Mouse (Mus musculus) erythroblast, embryonic 14.5 days (primary cell): ENCODE data around the gene Akr7a5. TPM values are rescaled to one million over a fixed set of nuclear protein-coding genes. Genes with fewer than 3 reads are reported as not detected.

Source experiments
- H3K27me3 ChIP-seq: 2 replicates; pipeline ENCODE4 v1.6.1; 2012; ENCODE audit warnings: inconsistent platforms; ENCODE audit not compliant: control insufficient read depth
- H3K36me3 ChIP-seq: 2 replicates; pipeline ENCODE4 v1.6.1; 2012; ENCODE audit warnings: mild to moderate bottlenecking, inconsistent platforms; ENCODE audit not compliant: control insufficient read depth
- H3K4me1 ChIP-seq: 2 replicates; pipeline ENCODE4 v1.6.1; 2012; ENCODE audit warnings: inconsistent platforms; ENCODE audit not compliant: control insufficient read depth
- H3K4me3 ChIP-seq: replicated peaks from 2 replicates; pipeline ENCODE3; 2012; ENCODE audit warnings: moderate library complexity, mild to moderate bottlenecking, inconsistent platforms
- H3K9me3 ChIP-seq: 2 replicates; pipeline ENCODE4 v1.6.1; 2012; ENCODE audit warnings: low read length, inconsistent platforms, mixed read lengths; ENCODE audit not compliant: control insufficient read depth
- GATA1 ChIP-seq: IDR thresholded peaks from 2 replicates; pipeline ENCODE4 v1.6.1; 2012; ENCODE audit warnings: low read length, inconsistent platforms, mixed read lengths
- TAL1 ChIP-seq: IDR thresholded peaks from 3 replicates; pipeline ENCODE4 v1.6.1; 2012; ENCODE audit warnings: low read length, inconsistent platforms, mixed read lengths
- polyA plus RNA-seq: library from polyadenylated mRNA; stranded (reverse); fragments of >175 nt; gene quantifications from 2 replicates; pipeline ENCODE4 v1.2.3, GENCODE M21; 2012

The Akr7a5 gene
- polyA plus RNA-seq, 1 experiment, result 2.4 TPM

DNA sequence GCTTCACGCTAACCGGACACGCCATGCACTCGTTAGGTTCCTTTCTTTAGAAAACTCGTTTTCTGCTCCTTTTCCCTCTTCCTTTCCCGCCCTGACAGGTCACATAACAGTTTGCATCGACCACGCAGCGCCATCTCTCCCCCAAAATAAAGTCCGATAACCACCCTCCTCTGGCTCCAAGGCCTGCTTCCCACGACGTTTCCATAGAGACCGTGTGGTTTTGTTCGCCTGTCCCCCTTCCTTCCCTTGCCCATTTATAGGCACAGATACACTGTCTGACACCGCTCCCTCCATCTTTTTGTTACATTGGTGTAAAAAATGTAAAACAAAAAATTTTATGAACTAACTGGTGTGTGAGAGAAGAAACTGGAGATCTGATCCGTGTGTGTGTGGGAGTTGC, 19.4 kb upstream of the Akr7a5 start:
- Histone ChIP-seq H3K36me3 (peaks cover 60% of the 10 kb centered on the region), H3K9me3 (no peaks in the 10 kb centered on the region), H3K4me1 (no peaks in the 10 kb centered on the region; the same call in none of the 2 replicates), H3K4me3 (no peak overlapping the region), H3K27me3 (no peaks in the 10 kb centered on the region)
- TF ChIP-seq TAL1, result no peak
- TF ChIP-seq GATA1, result no peak

DNA sequence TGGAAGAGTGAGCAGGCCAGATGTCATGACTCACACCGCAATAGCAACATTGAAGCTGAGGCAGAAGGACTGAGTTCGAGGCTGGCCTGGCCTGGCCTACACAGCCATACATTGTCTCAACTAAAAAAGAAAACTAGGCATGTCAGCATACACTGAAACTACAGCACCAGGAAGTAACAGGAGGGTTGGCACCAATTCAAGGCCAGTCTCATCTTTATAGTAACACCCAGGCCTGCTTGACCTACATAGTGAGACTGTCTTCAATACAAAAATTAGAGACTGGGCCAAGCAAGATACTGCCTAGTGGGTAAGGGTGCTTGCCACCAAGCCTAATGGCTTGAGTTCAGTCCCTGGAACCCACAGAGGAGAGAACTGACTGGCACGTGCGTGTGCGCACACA, 18.5 kb upstream of the Akr7a5 start:
- H3K4me1 ChIP-seq, result no peaks in the 10 kb centered on the region; the same call in none of the 2 replicates
- TF ChIP-seq TAL1 (no peak), GATA1 (no peak)
- H3K27me3 ChIP-seq, result no peaks in the 10 kb centered on the region
- no peaks in the 10 kb centered on the region for H3K9me3 ChIP-seq
- peaks cover 51% of the 10 kb centered on the region for H3K36me3 ChIP-seq
- no peak overlapping the region for H3K4me3 ChIP-seq

DNA sequence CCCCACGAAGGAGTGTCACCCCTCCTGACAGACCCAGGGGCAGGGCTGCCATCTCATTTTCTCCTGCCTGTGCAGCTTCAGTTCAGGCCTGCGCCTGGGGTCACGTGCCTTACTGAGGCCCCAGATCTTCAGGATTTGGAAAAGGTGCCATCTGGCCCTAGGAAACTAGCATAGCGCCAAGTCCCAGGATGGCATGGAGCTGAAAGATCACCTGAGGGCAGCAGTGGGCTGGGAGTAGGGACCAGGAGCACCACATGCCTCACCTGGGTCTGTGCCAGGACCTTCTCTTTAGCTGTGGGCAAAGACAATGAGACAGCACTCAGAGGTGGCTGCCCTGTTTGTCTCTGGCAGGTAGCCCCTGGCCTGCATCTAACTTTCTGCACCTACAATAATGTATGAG, 13.0 kb upstream of the Akr7a5 start:
- H3K27me3 ChIP-seq, result no peaks in the 10 kb centered on the region
- H3K4me3 ChIP-seq, result no peak overlapping the region
- H3K36me3 ChIP-seq, result peaks cover 26% of the 10 kb centered on the region
- no peaks in the 10 kb centered on the region for H3K9me3 ChIP-seq
- TF ChIP-seq GATA1 (no peak), TAL1 (no peak)
- H3K4me1 ChIP-seq, result peaks cover 2% of the 10 kb centered on the region; the same call in 1 of the 2 replicates

DNA sequence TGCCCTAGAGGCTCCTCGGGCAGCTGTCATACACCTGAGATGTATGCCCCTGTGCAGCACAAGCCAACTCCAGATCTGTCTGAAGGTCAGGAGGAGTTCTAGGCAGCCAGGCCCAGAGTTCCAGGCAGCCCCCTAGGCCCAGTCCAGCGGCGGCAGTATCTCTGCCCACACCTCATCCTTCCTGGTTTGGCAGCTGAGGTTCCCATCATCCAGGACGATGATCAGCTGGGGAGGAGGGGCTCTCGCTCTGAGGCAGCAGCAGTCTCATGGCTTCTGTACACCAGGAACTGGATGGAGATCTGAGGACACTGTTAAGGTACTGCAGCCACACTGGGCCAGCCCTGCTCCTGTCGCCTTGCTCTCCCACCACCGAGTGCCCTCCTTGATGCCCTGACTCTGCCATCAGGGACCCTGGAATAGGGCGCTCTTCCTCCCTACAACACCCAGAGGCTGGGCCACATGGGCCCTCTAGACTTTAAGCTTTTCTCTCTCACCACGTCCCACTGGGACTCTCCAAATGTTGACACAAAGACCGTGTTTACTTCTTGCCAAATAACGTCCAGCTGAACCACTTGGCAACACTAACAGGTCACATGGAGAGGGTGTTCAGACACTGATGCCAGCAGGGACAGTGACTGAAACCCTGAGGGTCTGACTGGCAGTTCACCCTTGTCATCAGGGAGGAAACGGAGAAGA, 11.7 kb upstream of the Akr7a5 start:
- Histone ChIP-seq H3K9me3 (no peaks in the 10 kb centered on the region), H3K4me1 (peaks cover 2% of the 10 kb centered on the region; the same call in 1 of the 2 replicates), H3K27me3 (no peaks in the 10 kb centered on the region), H3K4me3 (no peak overlapping the region), H3K36me3 (peaks cover 26% of the 10 kb centered on the region)
- TF ChIP-seq TAL1 (no peak), GATA1 (no peak)

DNA sequence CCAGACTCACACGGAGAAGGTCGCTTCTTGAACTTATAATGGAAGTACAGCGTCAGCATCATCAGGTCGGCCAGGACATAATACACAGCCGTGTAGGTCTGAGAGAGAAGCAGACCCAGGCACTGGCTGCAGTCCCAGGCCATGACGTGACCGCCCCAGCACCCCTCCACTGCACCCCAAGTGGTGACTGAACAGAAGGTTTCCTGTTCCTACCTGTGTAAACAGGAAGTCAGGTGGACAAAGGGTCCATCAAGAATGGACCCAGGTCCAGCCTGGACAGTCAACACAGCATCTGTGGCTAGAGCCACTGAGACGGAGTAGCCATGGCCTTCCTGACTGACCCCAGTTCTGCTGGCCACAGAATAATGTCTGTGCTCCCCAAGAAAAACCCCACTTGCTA, 8.8 kb upstream of the Akr7a5 start:
- peaks cover 42% of the 10 kb centered on the region for H3K36me3 ChIP-seq
- no peaks in the 10 kb centered on the region for H3K9me3 ChIP-seq
- no peak overlapping the region for H3K4me3 ChIP-seq
- TF ChIP-seq GATA1 (no peak), TAL1 (no peak)
- H3K4me1 ChIP-seq, result peaks cover 6% of the 10 kb centered on the region
- no peaks in the 10 kb centered on the region for H3K27me3 ChIP-seq

DNA sequence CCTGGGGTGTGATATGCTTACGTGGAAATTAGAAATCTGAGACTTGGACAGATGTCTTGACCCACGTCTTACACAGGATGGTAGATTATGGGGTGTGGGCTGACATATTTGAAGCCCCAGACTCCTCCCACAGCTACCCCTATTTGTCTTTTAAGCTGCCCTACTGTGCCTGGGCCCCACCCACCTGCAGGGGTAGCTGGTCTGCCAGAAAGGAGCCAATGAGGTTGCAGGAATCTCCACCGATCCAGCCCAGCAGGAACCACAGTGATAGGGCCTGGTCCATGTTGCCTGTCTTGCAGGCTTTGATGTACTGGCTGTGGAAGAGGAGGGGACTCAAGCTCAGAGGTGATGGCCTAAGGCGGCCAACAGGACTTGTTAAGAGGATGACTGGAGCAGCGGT, 8.3 kb upstream of the Akr7a5 start:
- H3K36me3 ChIP-seq, result peaks cover 42% of the 10 kb centered on the region
- TF ChIP-seq GATA1, result no peak
- TF ChIP-seq TAL1, result no peak
- peaks cover 6% of the 10 kb centered on the region for H3K4me1 ChIP-seq
- no peaks in the 10 kb centered on the region for H3K27me3 ChIP-seq
- no peaks in the 10 kb centered on the region for H3K9me3 ChIP-seq
- H3K4me3 ChIP-seq, result no peak overlapping the region

DNA sequence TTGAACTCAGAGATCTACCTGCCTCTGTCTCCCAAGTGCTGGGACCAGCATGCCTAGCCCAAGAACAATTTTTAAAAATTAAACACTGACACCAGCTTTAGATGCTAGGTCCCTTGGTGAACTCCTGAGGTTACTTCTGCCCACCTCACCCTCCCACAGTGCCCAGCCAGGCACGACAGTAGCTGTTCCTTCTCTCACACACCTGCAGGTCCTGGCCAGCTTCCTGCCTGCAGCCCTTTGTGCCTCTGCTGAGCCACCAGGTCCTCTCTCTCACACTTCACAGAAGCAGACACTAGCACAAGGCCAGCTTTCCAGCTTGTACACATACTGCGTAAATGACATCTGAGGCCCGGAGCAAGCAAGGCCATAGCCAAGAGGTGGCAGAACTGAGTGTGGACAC, 5.0 kb upstream of the Akr7a5 start:
- H3K36me3 ChIP-seq, result peaks cover 33% of the 10 kb centered on the region
- peaks cover 18% of the 10 kb centered on the region for H3K4me1 ChIP-seq
- no peak for TF ChIP-seq TAL1
- no peak for TF ChIP-seq GATA1

DNA sequence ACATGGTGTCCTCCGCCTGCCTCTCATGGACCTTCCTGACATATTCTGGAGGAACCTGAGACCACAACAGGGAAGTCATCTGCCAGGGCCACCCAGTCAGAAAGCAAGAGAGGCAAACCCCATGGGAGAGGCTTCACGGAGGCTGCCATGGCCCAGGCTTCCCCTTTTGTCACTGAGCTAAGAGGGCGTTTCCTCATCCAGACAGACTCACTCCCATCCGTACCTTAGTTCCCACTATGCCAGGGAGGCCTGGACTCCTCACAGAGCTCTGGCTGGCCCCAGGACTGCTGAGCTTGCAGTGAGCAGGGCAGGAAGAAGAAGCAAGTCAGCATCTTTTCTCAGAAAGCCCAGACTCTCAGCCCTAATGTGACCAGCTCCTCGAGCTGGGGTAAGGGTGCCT, 2.6 kb upstream of the Akr7a5 start:
- peaks cover 35% of the 10 kb centered on the region for H3K4me1 ChIP-seq
- H3K36me3 ChIP-seq, result peaks cover 16% of the 10 kb centered on the region
- TF ChIP-seq GATA1 (no peak), TAL1 (no peak)

More for the DNA sequence above, 5.0 kb upstream of the Akr7a5 start:
- Histone ChIP-seq H3K4me3 (no peak overlapping the region), H3K9me3 (no peaks in the 10 kb centered on the region), H3K27me3 (peaks cover 5% of the 10 kb centered on the region; the same call in 1 of the 2 replicates)

DNA sequence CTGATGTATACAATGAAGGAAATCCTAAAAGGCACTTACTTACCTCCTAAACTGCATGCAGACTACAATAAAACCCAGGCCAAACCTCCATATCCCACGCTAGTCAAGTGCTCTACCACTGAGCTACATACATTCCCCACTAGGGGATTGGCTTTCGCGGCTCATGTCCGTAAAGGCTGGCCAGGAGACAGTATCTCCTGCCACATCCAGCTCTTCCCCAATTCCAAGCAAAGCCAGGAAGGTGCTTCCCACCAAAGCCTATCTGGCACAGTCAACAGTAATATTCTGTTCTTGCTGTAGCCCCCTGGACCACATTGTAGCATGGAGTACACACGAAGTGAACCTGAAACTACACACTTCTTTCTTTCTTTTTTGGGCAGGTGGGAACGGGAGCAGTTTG, 893 bp upstream of the Akr7a5 start:
- peaks cover 23% of the 10 kb centered on the region for H3K36me3 ChIP-seq
- no peaks in the 10 kb centered on the region for H3K9me3 ChIP-seq
- H3K4me3 ChIP-seq, result peak overlapping the region; percentile 84
- H3K4me1 ChIP-seq, result peaks cover 35% of the 10 kb centered on the region
- no peak for TF ChIP-seq TAL1
- no peak for TF ChIP-seq GATA1
- peaks cover 18% of the 10 kb centered on the region for H3K27me3 ChIP-seq

More for the DNA sequence above, 2.6 kb upstream of the Akr7a5 start:
- no peaks in the 10 kb centered on the region for H3K9me3 ChIP-seq
- H3K27me3 ChIP-seq, result peaks cover 18% of the 10 kb centered on the region
- H3K4me3 ChIP-seq, result no peak overlapping the region
